Mouse (Mus musculus): ENCODE data around the gene Cycs.
"Not testable (repeated sequence)": the region's sequence is repeated elsewhere in the genome, so short reads cannot be mapped to it uniquely, and the experiment has no call there.

Gene Cycs

GRCm38 (mm10) chr6:50566141-50566996 is at the start of gene Cycs:
TSS of gene Cycs (minus strand) at chr6:50566538.
- in situ Hi-C loops (cut with MseI, MboI): no loop called here

GRCm38 (mm10) chr6:50601620-50602019 is 35.3 kb upstream of the Cycs start:
- in situ Hi-C loops (cut with MseI, MboI): no loop called here

GRCm38 (mm10) chr6:50598560-50598959 is 32.2 kb upstream of the Cycs start:
- in situ Hi-C loops (cut with MseI, MboI): no loop called here

GRCm38 (mm10) chr6:50596301-50597211 is 30.2 kb upstream of the Cycs start, which contains the start of gene 4921507P07Rik:
TSS of gene 4921507P07Rik (minus strand) at chr6:50596632.
- in situ Hi-C loops (cut with MseI, MboI): no loop called here

GRCm38 (mm10) chr6:50594372-50594771 is 28.0 kb upstream of the Cycs start:
- in situ Hi-C loops (cut with MseI, MboI): no loop called here

GRCm38 (mm10) chr6:50593334-50593845 is 27.1 kb upstream of the Cycs start:
- in situ Hi-C loops (cut with MseI, MboI): no loop called here

- in situ Hi-C loops (cut with MseI, MboI): no loop called here
These were observed 23.9 kb upstream of the Cycs start for GRCm38 (mm10) chr6:50590234-50590633.

- in situ Hi-C loops (cut with MseI, MboI): no loop called here
These were observed 21.9 kb upstream of the Cycs start for GRCm38 (mm10) chr6:50588251-50588650.

GRCm38 (mm10) chr6:50587412-50587811 is 21.1 kb upstream of the Cycs start:
- in situ Hi-C loops (cut with MseI, MboI): no loop called here

- in situ Hi-C loops (cut with MseI, MboI): no loop called here
These were observed 20.0 kb upstream of the Cycs start for GRCm38 (mm10) chr6:50586316-50586715.

- in situ Hi-C loops (cut with MseI, MboI): no loop called here
These were observed 19.4 kb upstream of the Cycs start for GRCm38 (mm10) chr6:50585733-50586132.

- in situ Hi-C loops (cut with MseI, MboI): no loop called here
These were observed 5.3 kb upstream of the Cycs start for GRCm38 (mm10) chr6:50571661-50572060.

GRCm38 (mm10) chr6:50566997-50567255 is 588 bp upstream of the Cycs start:
- in situ Hi-C loops (cut with MseI, MboI): no loop called here

- in situ Hi-C loops (cut with MseI, MboI): no loop called here
These were observed 2.7 kb downstream of the Cycs start for GRCm38 (mm10) chr6:50563651-50564050.

GRCm38 (mm10) chr6:50562421-50562820 is 3.9 kb downstream of the Cycs start:
- in situ Hi-C loops (cut with MseI, MboI): no loop called here

- in situ Hi-C loops (cut with MseI, MboI): no loop called here
These were observed 5.6 kb downstream of the Cycs start for GRCm38 (mm10) chr6:50560776-50561175.

GRCm38 (mm10) chr6:50558877-50559276 is 7.5 kb downstream of the Cycs start:
- in situ Hi-C loops (cut with MseI, MboI): no loop called here

- in situ Hi-C loops (cut with MseI, MboI): no loop called here
These were observed 8.8 kb downstream of the Cycs start for GRCm38 (mm10) chr6:50557566-50557965.

GRCm38 (mm10) chr6:50554223-50554622 is 12.1 kb downstream of the Cycs start:
- in situ Hi-C loops (cut with MseI, MboI): not testable (repeated sequence)

- in situ Hi-C loops (cut with MseI, MboI): no loop called here
These were observed 13.3 kb downstream of the Cycs start for GRCm38 (mm10) chr6:50552881-50553518.

GRCm38 (mm10) chr6:50549791-50550190 is 16.5 kb downstream of the Cycs start:
- in situ Hi-C loops (cut with MseI, MboI): no loop called here

GRCm38 (mm10) chr6:50549051-50549450 is 17.3 kb downstream of the Cycs start:
- in situ Hi-C loops (cut with MseI, MboI): no loop called here

All from mouse trophoblast stem cell (cell line).